Mouse (Mus musculus) layer of hippocampus, adult 9-11 months (tissue): ENCODE measurements at regions not wholly inside any gene's neighbourhood (a gene's known extent, or its start where the extent isn't known, plus 50 kb on each side); places are given as distances from the start of the nearest gene placed in this dataset.
"Not testable (repeated sequence)": the region's sequence is repeated elsewhere in the genome, so short reads cannot be mapped to it uniquely, and the experiment has no call there.

Source experiments
- DNase-seq: peaks from one replicate; pipeline ENCODE4 v3.0.0; 2022

DNA sequence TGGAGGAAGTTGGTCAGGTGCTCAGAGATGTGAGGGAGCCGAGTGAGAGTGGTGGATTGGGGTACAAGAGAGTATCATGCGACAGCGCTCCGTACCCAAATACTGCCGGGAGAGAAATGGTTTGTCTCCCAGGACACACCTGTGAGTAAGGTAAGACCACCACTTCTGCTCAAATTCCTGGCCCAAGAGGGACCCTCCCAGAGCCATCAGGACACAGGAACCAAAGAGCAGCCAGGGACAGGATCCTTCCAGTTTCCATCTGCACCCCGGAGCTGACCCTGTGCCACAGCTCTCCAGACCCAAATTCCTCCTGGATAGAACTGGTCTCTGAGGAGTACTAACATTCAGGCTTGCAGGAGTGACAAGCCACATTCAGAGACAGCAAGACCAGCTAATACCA, 185.2 kb upstream of the Peli2 start:
- DNase-seq = no peak

DNA sequence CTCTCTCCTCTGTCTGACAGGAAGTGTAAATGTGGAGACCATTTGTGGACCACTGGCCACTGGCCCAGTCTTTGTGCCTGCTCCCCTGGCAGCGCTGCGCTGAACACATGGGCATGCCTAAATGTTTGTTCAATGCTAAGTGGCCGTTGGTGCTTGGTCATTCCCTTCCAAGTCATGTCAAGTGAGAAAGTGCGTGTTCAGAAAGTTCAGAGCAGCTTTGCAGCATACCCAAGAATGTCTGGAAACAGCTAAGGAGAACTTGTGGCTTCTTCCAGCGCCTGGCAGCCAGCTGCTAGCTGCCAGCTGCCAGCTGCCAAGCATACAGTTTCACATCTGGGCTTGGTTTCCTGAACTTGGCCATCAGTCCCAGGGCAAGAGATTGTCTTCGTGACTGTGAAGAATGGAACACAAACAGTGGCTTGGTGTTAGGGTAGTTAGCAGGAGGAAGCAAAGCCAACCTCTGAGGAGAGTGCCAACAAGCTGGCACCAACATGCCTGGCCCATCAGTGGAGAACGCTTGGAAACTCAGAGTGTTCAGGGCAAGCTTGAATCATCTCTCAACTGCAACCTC, 183.5 kb upstream of the Peli2 start:
- DNase-seq = peak; percentile 8

DNA sequence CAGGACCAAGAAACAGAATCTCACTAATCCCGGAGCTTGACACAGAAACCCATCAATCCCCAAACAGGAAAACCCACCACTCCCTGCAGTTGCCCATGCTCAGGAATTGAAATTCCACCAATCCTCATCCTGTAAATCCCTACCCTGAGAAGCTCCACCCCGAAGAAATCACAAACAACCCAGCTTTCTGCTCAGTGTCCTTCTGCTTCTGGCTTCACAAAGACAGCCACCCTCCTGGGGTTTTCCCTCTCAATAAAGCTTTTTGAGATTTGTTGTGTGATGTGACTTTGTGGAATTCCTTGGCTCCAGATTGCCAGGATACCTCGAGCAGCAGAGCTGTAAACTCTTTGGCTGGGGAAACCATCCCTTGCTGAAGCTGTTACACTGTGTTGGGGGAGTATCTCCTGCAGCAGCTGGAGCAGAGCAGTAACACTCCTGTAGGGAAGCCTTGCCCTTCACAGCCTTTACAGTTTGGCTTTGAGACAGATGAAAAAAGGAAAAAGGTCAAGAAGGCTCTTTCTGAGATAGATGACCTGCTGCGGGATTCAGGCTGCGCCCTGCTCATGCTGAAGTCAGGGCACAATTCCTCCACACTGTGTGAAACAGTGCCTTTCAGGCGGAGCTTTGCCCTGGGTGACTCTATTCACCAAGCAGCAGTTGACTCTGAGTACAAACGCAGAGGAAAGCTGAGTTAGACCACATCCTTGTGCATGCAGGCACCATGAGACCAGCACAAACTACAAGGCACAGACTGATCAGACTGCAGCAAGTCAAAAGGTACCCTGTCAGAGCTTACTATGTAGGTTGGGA, 180.6 kb upstream of the Peli2 start:
- no peak for DNase-seq

DNA sequence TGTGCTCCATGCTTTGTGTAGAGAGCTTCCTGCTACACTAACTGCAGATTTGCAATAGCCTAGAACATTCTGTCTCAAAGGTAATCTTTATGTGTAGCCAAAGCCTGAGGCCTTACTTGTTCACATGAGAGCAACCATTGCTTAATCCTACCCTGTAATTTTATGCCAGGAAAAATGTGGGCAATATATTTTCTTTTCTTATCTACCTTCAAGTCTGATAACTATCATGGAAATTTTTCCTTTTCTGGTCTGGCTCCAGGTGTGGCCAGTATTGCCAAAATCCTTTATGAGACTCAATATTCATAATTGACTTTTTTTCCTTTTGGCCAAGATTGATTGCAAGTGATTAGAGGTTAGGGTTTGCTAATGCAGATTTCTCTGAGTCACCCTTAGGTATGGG, 178.0 kb upstream of the Peli2 start:
- no peak for DNase-seq

DNA sequence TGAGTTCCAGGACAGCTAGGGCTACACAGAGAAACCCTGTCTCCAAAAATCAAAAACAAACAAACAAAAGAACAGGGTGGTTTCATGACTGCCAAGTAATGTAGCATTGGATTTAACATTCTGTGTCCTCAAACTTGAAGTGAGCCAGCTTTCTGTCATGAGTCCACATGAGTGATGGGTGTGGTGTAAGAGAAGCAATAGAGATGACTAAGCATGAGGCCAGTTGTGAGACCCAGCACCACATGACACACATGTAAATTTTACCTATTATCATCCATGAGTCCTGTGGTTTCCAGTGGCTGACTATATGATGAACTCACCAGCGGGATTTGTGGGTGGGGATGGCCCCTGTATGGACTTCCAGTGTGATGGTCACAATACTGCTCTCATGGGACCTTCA, 176.0 kb upstream of the Peli2 start:
- DNase-seq = no peak

DNA sequence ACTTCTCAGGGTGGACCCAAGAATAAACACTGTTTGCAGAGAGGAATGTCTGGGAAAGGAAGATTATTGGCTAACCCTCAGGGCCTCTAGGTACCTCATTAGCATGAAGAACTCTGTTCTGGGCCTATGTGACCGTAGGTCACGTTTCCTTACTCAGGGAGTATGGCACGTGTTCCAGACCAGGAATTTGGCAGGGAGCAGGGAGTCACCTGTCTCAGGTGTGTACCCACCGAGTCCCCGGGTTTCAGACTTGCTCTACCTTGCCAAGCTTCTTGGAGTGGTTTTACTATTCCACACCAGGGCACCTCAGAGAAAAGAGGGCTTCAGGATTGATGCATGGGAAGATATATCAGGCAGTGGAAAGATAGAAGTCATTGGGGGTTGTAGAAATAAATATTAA, 169.6 kb upstream of the Peli2 start:
- no peak for DNase-seq

DNA sequence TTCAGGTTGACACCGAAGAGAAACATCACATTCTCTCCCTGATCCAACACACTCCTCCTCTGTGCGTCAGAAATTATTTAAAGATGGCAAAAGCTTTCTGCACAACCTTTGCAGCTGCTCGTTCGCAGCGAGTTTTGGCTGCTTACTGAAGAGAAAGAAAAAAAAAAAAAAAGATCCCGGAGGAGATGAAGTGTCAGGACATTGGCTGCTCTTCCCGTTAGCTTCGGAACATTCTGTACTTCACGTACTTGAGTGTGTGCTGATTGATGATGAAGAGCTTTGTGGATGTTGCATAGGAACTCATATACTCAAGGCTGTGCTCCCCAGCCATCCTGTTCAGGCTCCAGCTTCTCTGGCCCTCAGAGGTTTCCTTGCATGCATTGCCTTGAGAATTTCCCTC, 162.5 kb upstream of the Peli2 start:
- no peak for DNase-seq

DNA sequence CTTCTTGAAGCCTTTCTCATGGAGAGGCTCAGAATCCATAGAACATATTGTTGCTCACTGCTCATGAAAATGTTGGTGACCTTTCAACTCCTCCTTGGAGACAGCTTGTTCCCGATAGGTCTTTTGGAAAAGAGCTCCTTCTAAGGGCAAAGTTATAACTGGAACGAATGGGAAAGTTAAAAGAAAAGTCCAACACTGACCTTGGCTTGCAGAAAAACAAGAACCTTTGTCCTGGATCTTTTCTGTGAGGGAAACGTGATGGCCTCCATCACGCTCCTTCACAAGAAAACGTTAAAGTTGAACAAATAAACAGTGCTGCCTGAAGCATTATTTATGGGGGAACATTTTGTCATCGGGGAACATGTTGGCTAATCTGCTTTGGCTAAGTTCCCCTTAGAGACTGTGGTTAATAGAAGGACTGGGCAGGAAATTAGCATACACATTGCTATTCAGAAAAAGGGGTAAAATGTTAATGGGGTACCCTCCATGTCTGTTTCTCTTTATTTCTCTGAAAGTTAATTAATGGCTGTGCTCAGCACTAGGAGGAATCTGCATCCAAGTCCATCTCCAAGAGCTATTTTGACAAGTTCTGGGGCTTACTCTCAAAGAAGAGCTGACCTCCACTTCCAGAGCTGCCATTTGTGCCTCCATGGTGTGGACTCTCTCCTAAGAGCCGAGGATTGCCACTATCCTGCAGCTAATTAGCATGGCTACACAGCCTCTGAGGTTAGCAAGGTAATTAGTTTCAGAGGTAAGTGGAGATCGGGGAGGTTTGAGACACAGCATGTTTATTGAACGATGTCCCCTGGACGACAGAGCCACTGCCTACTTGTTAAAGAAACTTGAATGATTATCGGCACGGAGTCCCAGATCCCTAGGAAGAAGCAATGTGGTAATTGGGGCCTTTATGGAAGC, 161.0 kb upstream of the Peli2 start:
- no peak for DNase-seq

DNA sequence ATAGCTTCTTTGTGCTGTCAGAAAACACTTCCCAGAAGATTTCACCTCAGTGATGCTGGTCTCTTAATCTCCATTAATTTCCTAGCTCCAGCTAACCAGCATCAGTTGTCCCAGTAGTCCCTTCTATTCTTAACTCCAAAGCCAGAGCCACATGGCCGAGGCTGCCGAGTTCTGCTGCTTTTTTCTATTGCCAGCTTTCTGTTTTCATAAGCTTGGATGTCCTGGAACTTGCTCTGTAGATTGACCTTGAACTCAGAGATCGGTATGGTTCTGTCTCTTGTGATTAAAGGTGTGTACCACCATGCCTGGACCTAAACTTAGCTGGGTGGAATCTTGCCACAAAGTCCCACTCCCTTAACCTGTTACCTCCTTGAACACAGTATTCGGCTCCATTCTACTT, 155.8 kb upstream of the Peli2 start:
- not testable (repeated sequence) for DNase-seq

DNA sequence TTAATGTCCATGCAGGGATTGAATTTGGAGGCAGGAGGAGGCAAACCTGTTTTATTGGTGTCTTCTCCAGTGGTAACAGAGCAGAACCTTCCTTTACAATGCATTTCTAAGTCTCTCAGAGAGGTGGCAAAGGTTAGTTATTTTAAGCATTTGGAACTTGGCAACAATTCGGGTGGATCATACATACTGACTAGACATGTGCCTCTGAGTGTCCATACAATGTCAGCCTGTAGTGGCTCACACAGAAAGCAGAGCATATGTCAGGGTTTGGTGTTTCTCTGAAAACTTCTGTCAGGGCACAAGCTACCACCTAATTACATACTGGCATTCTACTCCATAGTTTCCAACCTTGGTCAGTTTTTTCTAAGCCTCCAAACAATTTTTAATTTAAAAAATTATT, 150.8 kb upstream of the Peli2 start:
- no peak for DNase-seq

DNA sequence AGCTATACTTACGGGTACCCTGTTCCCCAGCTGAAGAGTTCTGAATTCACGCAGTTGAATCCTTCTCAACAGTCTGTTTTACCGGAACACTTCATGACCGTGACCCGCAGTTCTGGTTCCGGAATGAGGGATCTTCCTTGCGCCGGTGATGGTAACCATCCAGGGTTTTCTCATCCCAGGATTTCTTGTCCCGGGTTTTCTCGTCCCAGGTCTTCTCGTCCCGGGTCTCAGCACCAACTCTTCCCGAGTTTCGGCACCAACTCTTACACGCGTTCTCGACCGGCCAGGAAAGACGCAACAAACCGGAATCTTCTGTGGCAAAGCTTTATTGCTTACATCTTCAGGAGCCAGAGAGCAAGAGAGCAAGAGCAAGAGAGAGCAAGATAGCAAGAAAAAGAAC, 147.5 kb upstream of the Peli2 start:
- not testable (repeated sequence) for DNase-seq

DNA sequence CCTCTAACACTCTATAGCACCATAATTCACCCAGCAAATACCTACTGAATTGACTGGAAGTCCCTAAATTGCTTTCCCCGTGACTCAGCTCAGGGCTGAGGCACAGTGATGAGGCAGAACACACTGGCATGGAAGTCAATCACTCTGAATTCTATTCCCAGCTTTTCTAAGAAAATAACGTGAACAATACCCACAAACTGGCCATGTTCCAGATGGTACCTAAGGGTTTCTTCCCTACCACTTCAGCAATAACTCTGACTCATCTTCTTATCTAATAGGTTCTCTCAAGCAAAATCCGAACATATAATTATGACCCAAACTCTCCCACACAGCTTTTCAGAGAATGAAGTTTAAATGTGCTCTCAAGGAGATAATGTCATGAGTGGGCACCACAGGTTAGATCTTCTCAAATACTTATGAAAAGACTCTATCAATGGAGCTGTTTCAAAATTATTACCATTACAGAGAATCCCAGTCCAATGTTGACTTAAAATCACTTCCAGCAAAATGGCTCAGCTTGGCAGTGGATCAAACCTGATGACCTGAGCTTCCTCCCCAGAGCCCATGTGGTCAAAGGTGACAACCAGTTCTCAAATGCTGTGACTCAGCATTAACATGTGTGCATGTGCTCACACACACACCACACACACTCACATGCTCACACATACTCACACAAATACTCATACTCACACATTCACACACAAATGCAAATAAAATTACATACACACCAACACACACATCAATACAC, 137.5 kb upstream of the Peli2 start:
- DNase-seq = no peak

DNA sequence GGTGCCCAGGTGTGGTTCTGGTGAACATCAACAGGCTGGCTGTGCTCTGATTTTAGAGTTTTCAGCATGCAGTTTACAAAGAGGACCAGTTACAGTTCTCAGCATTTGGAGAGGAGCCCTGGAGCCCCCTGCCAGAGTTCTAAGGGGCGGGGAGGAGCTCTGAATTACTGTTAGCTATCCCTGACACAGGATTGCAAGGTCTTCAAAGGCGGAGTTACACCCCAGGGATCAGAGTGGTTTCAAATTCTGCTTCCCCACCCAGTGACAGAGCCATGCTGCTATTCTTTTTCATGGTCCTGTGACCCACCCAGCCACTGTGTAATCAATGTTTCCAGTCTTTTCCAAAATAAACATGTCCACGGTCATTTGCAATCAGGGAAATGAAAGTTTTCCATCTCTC, 134.1 kb upstream of the Peli2 start:
- no peak for DNase-seq

DNA sequence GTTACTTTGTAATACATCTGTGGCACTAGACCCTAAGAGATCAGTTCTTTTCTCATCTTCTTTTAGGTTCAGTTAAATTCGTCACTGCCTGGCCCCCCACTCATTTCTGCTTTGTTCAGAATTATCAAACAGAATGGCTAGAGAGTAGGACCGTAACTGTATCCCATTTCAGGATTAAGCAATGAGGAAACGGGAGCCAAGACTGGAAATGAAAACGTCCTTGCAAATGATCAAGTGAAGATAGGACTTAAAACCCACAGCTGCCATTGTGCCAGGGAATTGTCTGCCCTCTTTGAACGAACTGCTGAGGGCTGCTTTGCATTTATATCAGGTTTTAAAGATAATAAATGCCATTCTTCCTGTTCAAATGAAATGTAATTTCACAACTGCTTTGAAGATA, 133.7 kb upstream of the Peli2 start:
- DNase-seq = no peak

DNA sequence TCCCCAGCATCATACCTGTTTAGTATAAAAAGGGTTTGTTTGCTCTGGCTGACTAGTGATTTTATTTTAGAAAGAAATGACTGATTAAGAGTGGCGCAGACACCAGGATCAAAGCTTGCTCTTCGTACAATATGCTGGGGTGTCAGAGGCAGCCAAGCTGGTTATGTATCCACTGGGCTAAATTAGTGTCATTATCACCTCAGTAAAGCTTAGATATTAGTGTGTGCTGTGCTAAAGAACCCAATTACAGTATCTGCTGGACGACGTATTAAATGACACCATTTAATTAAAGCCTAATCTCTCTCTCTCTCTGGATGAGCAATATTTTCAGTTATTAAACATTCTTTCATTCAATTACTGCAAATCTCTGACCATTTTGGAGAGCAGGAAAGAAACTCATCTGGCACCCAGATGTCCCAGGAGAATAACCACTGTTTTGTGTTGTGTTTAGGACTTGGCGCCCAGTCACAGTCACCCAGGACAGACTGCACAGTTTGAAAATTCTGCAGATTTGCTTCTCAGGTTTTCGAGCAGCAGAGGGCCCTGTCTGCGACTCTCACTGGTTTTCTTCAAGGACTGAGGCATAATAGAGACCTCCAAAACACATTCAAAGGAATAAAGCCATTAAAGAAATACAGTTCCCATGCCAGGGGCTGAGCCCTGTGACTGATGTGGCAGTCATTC, 133.1 kb upstream of the Peli2 start:
- no peak for DNase-seq

DNA sequence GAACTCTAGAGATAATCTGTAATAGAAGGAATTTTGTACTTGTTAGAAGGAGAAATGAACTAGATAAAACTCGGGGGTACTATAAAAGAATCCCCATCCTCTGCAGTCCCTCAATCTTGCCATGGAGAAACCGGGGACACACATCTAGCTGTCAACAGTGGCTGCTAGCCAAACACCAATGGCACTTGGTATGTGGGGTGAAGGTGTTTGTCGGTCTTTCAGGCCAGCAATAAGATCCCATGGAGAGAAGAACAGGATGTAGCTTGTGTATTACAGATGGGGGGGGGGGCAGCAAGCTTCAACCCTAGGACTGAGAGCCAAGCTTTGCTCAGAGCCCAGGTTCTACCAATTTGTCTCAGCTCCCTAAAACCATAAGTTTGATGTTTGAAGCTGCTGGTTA, 132.5 kb upstream of the Peli2 start:
- no peak for DNase-seq

DNA sequence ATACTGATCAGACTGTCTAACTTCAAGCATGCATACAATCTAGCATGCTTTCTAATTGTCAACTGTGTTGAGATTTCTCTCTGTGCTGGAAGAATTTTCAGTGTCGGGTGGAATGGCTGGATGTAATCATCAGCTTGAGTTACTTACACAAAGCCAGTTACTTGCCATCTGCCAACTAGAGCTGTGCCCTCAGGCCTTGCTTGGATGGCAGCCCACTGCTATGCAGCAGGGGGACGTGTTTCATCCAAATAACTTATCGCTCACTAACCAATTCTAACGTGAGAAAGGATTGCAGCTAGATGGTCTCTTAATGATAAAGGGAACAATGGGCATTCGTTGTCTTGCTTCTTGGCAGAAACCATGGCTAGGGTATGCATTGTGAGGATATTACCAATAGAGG, 131.3 kb upstream of the Peli2 start:
- no peak for DNase-seq

DNA sequence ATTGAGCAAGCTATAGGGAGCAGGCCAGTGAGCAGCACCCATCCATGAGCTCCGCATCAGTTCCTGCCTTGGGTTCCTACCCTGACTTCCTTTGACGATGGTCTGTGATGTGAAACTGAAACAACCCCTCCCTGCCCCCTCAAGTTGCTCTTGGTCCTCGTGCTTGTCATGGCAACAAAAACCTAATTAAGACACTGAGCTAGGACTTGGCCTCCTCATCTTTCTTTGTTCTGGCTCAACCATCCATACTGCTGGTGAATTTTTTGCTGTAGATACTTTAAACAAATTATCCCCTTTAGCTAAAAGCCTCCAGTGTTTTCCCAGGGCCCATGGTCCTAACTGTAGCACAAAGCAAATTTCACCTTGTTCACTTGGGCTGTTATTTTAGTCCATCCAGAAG, 129.9 kb upstream of the Peli2 start:
- DNase-seq = no peak

DNA sequence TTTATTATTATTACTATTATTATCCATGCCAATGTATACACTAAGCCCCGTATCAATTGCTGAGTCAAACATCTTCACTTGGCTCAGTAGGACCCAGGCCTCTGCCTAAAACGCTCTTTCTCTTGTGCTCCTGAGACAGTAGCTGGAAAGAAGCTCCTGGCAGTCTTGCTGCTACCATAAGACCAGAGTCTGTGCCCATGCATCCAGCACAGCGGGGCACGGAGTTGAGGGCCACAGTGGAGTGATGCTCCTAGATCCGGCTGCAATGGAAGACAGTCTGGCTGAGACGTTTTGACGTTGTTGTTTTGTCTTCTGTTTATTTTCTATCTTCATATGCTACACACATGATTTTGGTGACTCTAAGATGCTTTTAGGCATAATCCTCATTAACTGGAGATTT, 129.1 kb upstream of the Peli2 start:
- DNase-seq = no peak

DNA sequence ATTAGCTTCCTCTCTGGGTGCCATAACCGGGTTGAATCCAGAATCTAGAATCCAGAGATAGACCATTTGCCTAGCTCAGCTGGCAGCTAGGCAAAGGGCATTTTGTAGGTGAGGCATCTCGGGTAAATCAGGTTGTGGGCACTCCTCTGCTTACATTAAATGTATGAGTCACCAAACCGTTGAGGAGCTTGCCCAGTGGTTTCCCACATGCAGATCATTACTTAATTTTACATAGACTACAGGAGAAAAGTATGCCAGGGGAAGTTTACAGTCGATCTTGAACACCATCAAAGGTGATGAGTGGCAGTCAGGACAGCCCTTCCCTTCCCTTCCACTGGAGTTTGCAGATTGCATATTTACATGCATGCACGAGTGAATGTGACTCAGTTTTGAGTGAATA, 128.5 kb upstream of the Peli2 start:
- DNase-seq = no peak

DNA sequence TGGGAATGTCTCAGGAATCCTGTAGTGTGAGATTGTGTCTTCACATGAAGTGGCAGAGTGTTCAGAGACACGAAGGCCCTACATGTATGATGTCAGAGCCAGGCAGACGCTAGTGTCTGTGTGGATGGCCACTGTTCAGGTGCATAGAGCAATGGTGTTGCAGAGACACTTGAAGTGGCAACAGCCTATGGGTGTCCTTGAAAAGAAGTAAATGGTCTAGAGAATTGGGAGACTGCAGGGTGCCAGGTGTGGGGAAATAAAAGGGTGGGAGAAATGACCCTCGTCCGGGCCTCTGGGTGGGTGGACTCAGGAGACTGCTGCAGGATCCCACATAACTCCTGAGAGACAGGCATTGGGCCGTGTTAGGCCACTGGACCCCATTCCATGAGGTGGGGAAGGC, 127.8 kb upstream of the Peli2 start:
- DNase-seq = no peak

DNA sequence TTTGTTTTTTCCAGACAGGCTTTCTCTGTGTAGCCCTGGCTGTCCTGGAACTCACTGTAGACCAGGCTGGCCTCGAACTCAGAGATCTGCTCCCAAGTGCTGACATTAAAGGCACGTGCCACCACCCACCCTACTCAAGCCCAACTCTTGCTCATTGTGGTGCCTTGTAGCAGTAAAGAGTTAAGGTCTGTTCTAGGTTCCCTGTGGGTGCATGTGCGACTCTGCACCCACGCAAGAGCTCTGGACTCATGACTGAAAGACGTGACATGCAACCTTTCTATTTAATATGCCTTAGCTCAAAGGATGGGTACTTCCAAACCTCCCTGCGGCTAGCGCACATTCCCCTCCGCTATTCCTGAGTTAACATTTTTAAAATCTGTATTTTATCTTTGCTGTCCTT, 121.7 kb upstream of the Peli2 start:
- DNase-seq = no peak
